Mouse (Mus musculus) heart, embryonic 11.5 days (tissue): ENCODE results near the gene Bsn. TPM values are rescaled to one million over a fixed set of nuclear protein-coding genes. Genes with fewer than 3 reads are reported as not detected.

Source experiments
- ATAC-seq: fragments of 200-750 bp; cut with Nextera tagmentation; replicated peaks from 2 replicates; pipeline ENCODE4 v1.8.0; 2017; ENCODE audit warnings: moderate library complexity; ENCODE audit not compliant: insufficient number of reproducible peaks, low FRiP score, low TSS enrichment
- H3K27ac ChIP-seq: fragments of 300-500 bp; sonication (generic); 2 replicates; pipeline ENCODE4 v1.5.1; 2014; ENCODE audit warnings: mild to moderate bottlenecking, low read depth, low read length
- H3K27me3 ChIP-seq: fragments of 300-500 bp; sonication (generic); 2 replicates; pipeline ENCODE4 v1.6.1; 2014; ENCODE audit warnings: mild to moderate bottlenecking, low read length, mixed read lengths; ENCODE audit not compliant: control insufficient read depth, insufficient read depth
- H3K36me3 ChIP-seq: fragments of 300-500 bp; sonication (generic); 2 replicates; pipeline ENCODE4 v1.6.1; 2014; ENCODE audit warnings: mild to moderate bottlenecking, low read length, moderate library complexity, mixed read lengths; ENCODE audit not compliant: control insufficient read depth, insufficient read depth
- H3K4me1 ChIP-seq: fragments of 300-500 bp; sonication (generic); 2 replicates; pipeline ENCODE4 v1.6.1; 2014; ENCODE audit warnings: low read length; ENCODE audit not compliant: control insufficient read depth, insufficient read depth
- H3K4me2 ChIP-seq: fragments of 300-500 bp; sonication (generic); 2 replicates; pipeline ENCODE4 v1.6.1; 2014; ENCODE audit warnings: mild to moderate bottlenecking, moderate library complexity
- H3K4me3 ChIP-seq: fragments of 300-500 bp; sonication (generic); 2 replicates; pipeline ENCODE4 v1.5.1; 2014; ENCODE audit warnings: low read depth, low read length
- H3K9ac ChIP-seq: fragments of 300-500 bp; sonication (generic); 2 replicates; pipeline ENCODE4 v1.6.1; 2014; ENCODE audit warnings: mild to moderate bottlenecking, low read depth, low read length, moderate library complexity
- H3K9me3 ChIP-seq: fragments of 300-500 bp; sonication (generic); replicated peaks from 2 replicates; pipeline ENCODE4 v1.6.1; 2016; ENCODE audit warnings: low read length; ENCODE audit not compliant: control insufficient read depth
- WGBS: fragments of 180-500 bp; shearing (Covaris S2); extraction: QIAGEN DNeasy Blood & Tissue Kit; methylation state at CpG from one replicate; pipeline ENCODE4 v1.1.7; 2014; ENCODE audit not compliant: insufficient replicate concordance; 5-methylcytosine and 5-hydroxymethylcytosine counted together
- polyA plus RNA-seq: library from polyadenylated mRNA; unstranded; fragments of >200 nt; fragmentation: Nextera tagmentation; extraction: Ambion mirVana; gene quantifications from 2 replicates; pipeline ENCODE4 v1.2.1, GENCODE M21; 2014

The Bsn gene
- polyA plus RNA-seq, 1 experiment from 2014 or later: 0.77 TPM

DNA sequence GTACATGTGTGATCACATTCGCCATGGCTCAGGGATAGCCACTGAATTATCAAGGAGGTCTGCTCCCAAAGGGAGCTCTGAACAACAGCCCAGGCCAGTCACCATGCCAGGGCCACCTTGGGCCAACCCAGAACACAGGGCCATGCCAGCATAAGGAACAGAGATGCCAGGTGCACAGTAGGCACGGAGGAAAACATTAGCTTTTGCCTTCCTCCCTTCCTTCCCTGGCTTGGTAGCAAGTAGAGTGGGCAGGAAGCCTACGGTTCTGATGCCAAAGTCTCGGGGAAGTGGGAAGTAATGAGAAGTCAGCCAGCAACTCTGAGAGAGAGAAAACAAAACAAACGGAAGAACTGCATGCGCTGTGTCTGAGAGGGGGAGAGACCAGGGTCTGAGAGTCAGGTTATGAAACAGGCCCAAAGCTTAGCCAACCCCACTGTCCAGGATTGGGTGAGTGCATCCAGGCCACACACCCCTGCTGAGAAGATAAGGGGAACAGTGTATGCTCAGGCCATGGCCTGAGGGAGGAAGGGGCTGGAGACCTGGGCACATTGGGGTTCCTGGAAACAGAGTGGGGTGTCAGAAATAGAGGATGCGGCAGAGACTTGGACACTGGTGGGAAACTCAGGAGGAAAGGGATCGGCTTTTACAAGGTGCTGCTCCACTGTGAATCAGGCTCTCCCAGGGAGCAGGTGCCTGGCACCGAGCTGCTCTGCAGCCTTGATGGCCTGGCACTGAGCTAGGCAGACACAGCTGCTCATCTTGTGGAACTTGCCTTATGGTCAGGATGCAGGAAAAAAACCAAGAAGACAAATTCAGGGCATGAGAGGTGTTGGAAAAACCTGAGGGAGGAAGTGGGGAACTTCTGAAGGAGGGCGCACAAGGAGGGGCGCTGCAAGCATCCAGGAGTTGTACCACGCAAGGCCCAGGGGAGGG lies 36.4 kb downstream of the Bsn start:
- ATAC-seq: no peak
- no peaks in the 10 kb centered on the region for H3K27me3 ChIP-seq
- H3K4me1 ChIP-seq: no peaks in the 10 kb centered on the region
- no peak overlapping the region for H3K9ac ChIP-seq
- no peak overlapping the region for H3K4me3 ChIP-seq
- 72% methylated on average over 12 of the region's 12 CpGs for WGBS
- no peak overlapping the region for H3K4me2 ChIP-seq
- H3K27ac ChIP-seq: no peak overlapping the region
- no peaks in the 10 kb centered on the region for H3K36me3 ChIP-seq
- H3K9me3 ChIP-seq: no peaks in the 10 kb centered on the region

GRCm38 (mm10) chr9:108150486-108150885 lies 39.7 kb downstream of the Bsn start:
- Histone ChIP-seq H3K9ac (no peak overlapping the region), H3K36me3 (no peaks in the 10 kb centered on the region), H3K27me3 (no peaks in the 10 kb centered on the region), H3K4me2 (no peak overlapping the region), H3K4me1 (no peaks in the 10 kb centered on the region), H3K4me3 (no peak overlapping the region), H3K27ac (no peak overlapping the region), H3K9me3 (no peaks in the 10 kb centered on the region)
- ATAC-seq: no peak
- 69% methylated on average over 1 of the region's 1 CpGs for WGBS

DNA sequence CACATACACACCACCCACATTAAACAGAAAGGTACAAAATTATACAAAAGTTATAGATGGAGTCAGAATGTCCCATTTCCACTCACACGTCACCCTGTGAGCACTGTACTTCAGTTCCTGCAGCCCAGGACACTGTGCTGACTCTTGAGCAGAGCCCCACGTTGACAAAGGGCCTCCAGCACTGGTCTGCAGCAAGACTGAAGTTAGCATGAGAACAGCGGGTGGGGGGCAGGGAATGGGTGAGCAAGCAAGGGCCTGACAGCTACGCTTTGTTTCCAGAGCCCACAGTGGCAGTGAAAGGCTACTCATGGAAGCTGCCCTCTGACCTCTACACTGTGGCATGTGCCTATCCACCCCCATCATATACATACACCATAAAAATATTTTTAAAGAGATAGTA lies 40.4 kb downstream of the Bsn start:
- no peak for ATAC-seq
- WGBS: 48% methylated on average over 4 of the region's 4 CpGs
- no peak overlapping the region for H3K9ac ChIP-seq
- no peaks in the 10 kb centered on the region for H3K27me3 ChIP-seq
- no peaks in the 10 kb centered on the region for H3K9me3 ChIP-seq
- H3K4me1 ChIP-seq: no peaks in the 10 kb centered on the region
- no peak overlapping the region for H3K27ac ChIP-seq
- no peak overlapping the region for H3K4me2 ChIP-seq
- no peaks in the 10 kb centered on the region for H3K36me3 ChIP-seq
- H3K4me3 ChIP-seq: no peak overlapping the region

DNA sequence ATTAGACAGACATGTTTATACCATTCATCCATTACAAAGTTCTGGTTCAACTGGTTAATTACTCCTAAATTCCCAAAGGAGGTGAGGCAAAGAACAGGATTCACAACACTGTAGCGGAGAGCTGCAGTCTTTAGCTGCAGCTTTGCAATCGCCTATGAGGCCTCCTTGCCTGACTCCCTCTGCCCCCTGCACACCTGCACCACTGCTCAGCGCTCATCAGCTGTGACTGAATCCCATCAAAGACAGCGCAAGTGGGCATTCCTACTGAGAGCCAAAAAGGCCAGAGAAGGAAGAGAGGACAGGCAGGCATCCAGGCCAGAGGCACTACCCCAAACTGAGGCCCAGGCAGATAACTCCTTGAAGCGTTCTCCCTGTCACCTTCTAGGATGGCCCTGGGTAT lies 42.6 kb downstream of the Bsn start:
- Histone ChIP-seq H3K4me1 (no peaks in the 10 kb centered on the region), H3K27ac (no peak overlapping the region), H3K9ac (no peak overlapping the region), H3K27me3 (no peaks in the 10 kb centered on the region), H3K9me3 (no peaks in the 10 kb centered on the region), H3K36me3 (no peaks in the 10 kb centered on the region), H3K4me2 (no peak overlapping the region), H3K4me3 (no peak overlapping the region)
- 64% methylated on average over 5 of the region's 5 CpGs for WGBS
- ATAC-seq: no peak

GRCm38 (mm10) chr9:108146451-108146850 lies 43.7 kb downstream of the Bsn start:
- Histone ChIP-seq H3K36me3 (no peaks in the 10 kb centered on the region), H3K4me1 (no peaks in the 10 kb centered on the region), H3K27me3 (no peaks in the 10 kb centered on the region), H3K27ac (no peak overlapping the region), H3K9me3 (no peaks in the 10 kb centered on the region), H3K4me2 (no peak overlapping the region), H3K4me3 (no peak overlapping the region), H3K9ac (no peak overlapping the region)
- 70% methylated on average over 4 of the region's 4 CpGs for WGBS
- ATAC-seq: no peak

DNA sequence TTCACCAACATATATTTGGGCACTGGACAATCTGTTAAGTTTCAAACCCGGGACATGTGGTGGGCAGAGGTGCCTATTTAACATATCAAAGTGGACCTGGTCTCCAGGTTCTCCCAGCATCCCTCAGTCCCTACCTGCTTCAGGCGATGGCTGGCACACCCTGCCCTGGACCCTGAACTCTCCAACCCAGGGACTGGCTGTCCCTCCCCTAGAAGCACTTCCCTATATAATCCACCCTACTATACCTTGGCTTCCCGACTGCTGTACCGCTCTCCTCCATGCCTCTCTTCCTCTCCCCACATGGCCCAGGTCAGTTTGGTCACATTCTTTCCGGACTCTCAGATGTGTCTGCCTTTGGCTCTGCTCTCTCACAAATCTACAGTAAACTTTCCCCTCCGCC lies 44.4 kb downstream of the Bsn start:
- Histone ChIP-seq H3K9me3 (no peaks in the 10 kb centered on the region), H3K27ac (no peak overlapping the region), H3K4me2 (no peak overlapping the region), H3K4me3 (no peak overlapping the region), H3K4me1 (no peaks in the 10 kb centered on the region), H3K36me3 (no peaks in the 10 kb centered on the region), H3K27me3 (no peaks in the 10 kb centered on the region), H3K9ac (no peak overlapping the region)
- 59% methylated on average over 6 of the region's 6 CpGs for WGBS
- no peak for ATAC-seq

DNA sequence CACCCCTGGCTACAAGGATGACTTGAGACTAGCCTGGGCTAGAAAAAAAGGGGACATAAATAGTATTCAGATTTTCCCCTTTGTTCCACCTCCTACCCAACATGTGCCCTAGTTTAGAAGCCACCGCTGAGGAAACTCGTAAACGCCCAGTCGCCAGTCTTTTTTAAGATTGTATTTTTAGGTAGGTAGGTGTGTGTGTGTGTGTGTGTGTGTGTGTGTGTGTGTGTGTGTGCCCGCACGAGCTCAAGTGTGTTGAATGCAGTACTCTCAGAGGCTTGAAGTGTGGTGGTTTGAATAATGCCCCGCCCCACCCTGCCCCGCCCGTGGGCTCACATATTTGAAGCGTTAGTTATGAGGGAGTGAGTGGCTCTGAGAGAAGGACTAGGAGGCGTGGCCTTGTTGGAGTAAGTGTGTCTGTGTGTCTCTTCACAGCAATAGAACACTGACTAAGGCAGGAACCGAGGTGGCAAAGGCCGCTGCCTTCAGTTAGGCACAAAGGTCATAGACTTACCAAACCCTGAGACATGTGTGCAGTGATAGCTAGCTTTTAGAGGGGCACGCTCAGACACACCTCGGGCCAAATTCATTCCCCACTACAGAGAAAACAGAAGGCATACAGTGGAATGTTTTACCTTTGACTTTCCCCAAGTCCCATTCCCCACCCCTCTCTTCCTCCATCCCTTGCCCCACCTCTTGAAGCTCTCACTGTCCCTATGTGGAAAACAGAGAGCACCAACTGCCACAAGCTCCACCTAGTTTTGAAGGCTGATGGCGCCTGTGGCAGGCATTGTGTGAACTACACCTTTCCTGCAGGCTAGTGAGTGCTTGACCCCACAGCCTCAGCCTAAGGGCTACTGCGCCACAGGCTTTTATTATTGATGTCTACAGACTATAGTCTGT lies 45.6 kb downstream of the Bsn start:
- Histone ChIP-seq H3K9me3 (no peaks in the 10 kb centered on the region), H3K27ac (no peak overlapping the region), H3K4me1 (no peaks in the 10 kb centered on the region), H3K36me3 (no peaks in the 10 kb centered on the region), H3K27me3 (no peaks in the 10 kb centered on the region), H3K4me3 (no peak overlapping the region), H3K4me2 (no peak overlapping the region), H3K9ac (no peak overlapping the region)
- WGBS: 74% methylated on average over 17 of the region's 17 CpGs
- ATAC-seq: no peak

- no peak overlapping the region for H3K27ac ChIP-seq
- no peaks in the 10 kb centered on the region for H3K4me1 ChIP-seq
- H3K4me3 ChIP-seq: no peak overlapping the region
- no peaks in the 10 kb centered on the region for H3K36me3 ChIP-seq
- H3K9ac ChIP-seq: no peak overlapping the region
- H3K4me2 ChIP-seq: no peak overlapping the region
- ATAC-seq: no peak
- no peaks in the 10 kb centered on the region for H3K27me3 ChIP-seq
- 87% methylated on average over 2 of the region's 2 CpGs for WGBS
- H3K9me3 ChIP-seq: no peaks in the 10 kb centered on the region
These were observed 46.7 kb downstream of the Bsn start for GRCm38 (mm10) chr9:108143470-108143869.
